Mouse (Mus musculus) lung, embryonic 16.5 days (tissue): Measurements from ENCODE around the gene Nxf1. TPM values are rescaled to one million over a fixed set of nuclear protein-coding genes. Genes with fewer than 3 reads are reported as not detected.

Source experiments
- ATAC-seq: fragments of 200-750 bp; cut with Nextera tagmentation; 2 replicates; pipeline ENCODE4 v1.8.0; 2017; ENCODE audit warnings: low read depth, mild to moderate bottlenecking, moderate library complexity
- H3K27ac ChIP-seq: fragments of 300-500 bp; sonication (generic); 2 replicates; pipeline ENCODE4 v1.5.1; 2014; ENCODE audit warnings: mild to moderate bottlenecking, control low read depth, low read length
- H3K27me3 ChIP-seq: fragments of 300-500 bp; sonication (generic); 2 replicates; pipeline ENCODE4 v1.6.1; 2014; ENCODE audit warnings: low read depth, low read length, mixed read lengths; ENCODE audit not compliant: control insufficient read depth, insufficient read depth
- H3K36me3 ChIP-seq: fragments of 300-500 bp; sonication (generic); 2 replicates; pipeline ENCODE4 v1.6.1; 2014; ENCODE audit warnings: low read length; ENCODE audit not compliant: control insufficient read depth, insufficient read depth
- H3K4me1 ChIP-seq: fragments of 300-500 bp; sonication (generic); replicated peaks from 2 replicates; pipeline ENCODE4 v1.6.1; 2014; ENCODE audit warnings: low read length, mixed read lengths; ENCODE audit not compliant: control insufficient read depth, insufficient read depth
- H3K4me2 ChIP-seq: fragments of 300-500 bp; sonication (generic); 2 replicates; pipeline ENCODE4 v1.6.1; 2014; ENCODE audit warnings: low read depth, low read length, control low read depth
- H3K4me3 ChIP-seq: fragments of 300-500 bp; sonication (generic); 2 replicates; pipeline ENCODE4 v1.5.1; 2014; ENCODE audit warnings: mild to moderate bottlenecking, low read length, control low read depth
- H3K9ac ChIP-seq: fragments of 300-500 bp; sonication (generic); 2 replicates; pipeline ENCODE4 v1.6.1; 2014; ENCODE audit warnings: low read length, control low read depth
- H3K9me3 ChIP-seq: fragments of 300-500 bp; sonication (generic); 2 replicates; pipeline ENCODE4 v1.6.1; 2016; ENCODE audit warnings: low read length; ENCODE audit not compliant: control insufficient read depth
- WGBS: fragments of 180-500 bp; shearing (Covaris S2); extraction: QIAGEN DNeasy Blood & Tissue Kit; methylation state at CpG from one replicate; pipeline ENCODE4 v1.1.7; 2014; 5-methylcytosine and 5-hydroxymethylcytosine counted together
- polyA plus RNA-seq: library from polyadenylated mRNA; unstranded; fragments of >200 nt; fragmentation: Nextera tagmentation; extraction: Ambion mirVana; gene quantifications from 2 replicates; pipeline ENCODE4 v1.2.1, GENCODE M21; 2015

The Nxf1 gene
- polyA plus RNA-seq, 1 experiment from 2014 or later = 190 TPM

DNA sequence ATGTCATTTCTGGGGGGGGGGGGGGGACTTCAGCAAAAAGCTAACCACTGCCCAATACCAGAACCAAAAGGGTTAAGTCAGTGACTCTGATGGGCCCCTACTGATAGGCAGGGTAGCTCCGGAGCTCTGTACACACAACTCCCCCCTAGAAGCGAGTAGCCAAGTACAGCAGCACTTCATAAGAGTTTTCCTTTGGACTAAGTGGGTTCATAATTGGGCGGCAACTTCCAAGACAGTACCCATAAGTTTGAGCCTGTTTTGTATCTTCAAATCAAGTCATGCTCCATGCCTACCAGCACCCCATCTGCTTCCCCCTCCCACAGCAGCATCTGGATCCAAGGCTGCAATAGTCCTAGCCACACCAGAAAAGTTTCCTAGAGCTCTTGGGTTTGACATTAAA lies 1.2 kb upstream of the Nxf1 start:
- Histone ChIP-seq H3K27me3 (no peaks in the 10 kb centered on the region), H3K4me2 (peak overlapping the region; percentile 58), H3K27ac (no peak overlapping the region), H3K4me1 (peaks cover 18% of the 10 kb centered on the region), H3K9me3 (no peaks in the 10 kb centered on the region), H3K36me3 (peaks cover 34% of the 10 kb centered on the region), H3K9ac (peak overlapping the region; percentile 11; the same call in 1 of the 2 replicates), H3K4me3 (peak overlapping the region; percentile 63; the same call in 1 of the 2 replicates)
- WGBS = 45% methylated on average over 3 of the region's 3 CpGs
- no peak for ATAC-seq

DNA sequence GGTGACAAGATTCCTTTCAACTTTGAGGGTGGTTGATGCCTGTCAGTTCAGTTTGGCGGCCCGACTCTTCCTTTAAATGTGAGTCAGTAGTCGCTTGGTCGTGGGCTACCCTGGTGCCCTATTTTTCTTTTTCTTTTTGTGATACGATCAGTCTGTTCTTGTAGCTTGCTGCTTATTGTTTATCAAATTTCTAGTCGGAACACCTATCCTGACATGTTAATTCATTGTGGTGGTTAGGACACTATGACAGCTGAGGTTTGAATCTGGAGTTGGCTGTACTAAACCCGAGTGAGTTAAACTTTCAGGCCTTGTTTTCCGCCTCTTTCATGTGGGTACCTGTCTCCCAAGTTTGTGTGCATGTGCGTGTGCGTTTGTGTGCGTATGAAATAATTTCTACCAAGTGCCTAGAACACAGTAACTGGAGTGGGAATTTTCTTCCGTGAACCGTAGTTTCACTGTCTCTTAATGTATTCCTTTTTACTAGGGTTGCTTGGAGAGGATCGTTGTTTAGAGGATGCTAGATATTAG lies 662 bp downstream of the Nxf1 start:
- no peak for ATAC-seq
- H3K9me3 ChIP-seq = no peaks in the 10 kb centered on the region
- H3K4me2 ChIP-seq = peak overlapping the region; percentile 69
- 3% methylated on average over 14 of the region's 14 CpGs for WGBS
- peak overlapping the region; percentile 86 for H3K27ac ChIP-seq
- H3K9ac ChIP-seq = peak overlapping the region; percentile 83
- H3K4me3 ChIP-seq = peak overlapping the region; percentile 63
- H3K36me3 ChIP-seq = peaks cover 18% of the 10 kb centered on the region
- H3K4me1 ChIP-seq = peaks cover 18% of the 10 kb centered on the region
- no peaks in the 10 kb centered on the region for H3K27me3 ChIP-seq

DNA sequence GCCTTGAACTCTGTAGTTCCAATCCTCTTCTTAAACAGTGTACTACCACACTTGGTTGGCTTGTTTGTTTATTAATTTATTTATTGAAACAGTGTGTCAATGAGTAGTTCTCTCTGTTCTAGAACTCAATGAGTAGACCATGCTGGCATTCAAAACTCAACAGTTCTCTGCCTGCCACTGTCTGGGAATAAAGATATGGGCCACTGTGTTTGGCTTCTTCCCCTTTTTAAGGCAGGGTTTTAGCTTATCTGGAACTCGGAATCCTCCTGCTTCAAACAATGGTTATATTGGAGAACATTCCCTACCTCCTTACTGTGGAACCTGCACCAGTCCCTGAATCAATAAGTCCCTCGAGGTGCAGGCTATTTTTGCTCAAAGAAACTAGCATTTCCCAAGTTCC lies 2.0 kb downstream of the Nxf1 start:
- WGBS = 83% methylated on average over 2 of the region's 2 CpGs
- H3K4me2 ChIP-seq = no peak overlapping the region
- H3K9ac ChIP-seq = no peak overlapping the region
- H3K4me3 ChIP-seq = no peak overlapping the region
- no peaks in the 10 kb centered on the region for H3K9me3 ChIP-seq
- H3K36me3 ChIP-seq = peaks cover 19% of the 10 kb centered on the region
- H3K4me1 ChIP-seq = peaks cover 18% of the 10 kb centered on the region
- H3K27ac ChIP-seq = no peak overlapping the region
- ATAC-seq = no peak
- H3K27me3 ChIP-seq = no peaks in the 10 kb centered on the region

DNA sequence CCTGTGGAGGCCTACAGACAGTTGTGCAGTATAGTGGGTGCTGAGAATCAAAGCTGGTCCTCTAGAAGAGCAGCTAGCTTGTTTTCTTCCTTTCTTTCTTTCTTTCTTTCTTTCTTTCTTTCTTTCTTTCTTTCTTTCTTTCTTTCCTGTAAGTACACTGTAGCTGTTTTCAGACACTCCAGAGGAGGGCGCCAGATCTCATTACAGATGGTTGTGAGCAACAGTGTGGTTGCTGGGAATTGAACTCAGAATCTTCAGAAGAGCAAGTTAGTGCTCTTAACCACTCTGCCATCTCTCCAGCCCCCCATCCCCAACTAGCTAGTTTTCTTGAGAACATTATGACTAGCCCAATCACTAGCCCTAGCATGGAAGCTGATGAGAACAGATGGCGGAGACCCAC lies 3.9 kb downstream of the Nxf1 start:
- H3K4me3 ChIP-seq = no peak overlapping the region
- no peak overlapping the region for H3K4me2 ChIP-seq
- H3K9me3 ChIP-seq = no peaks in the 10 kb centered on the region
- no peaks in the 10 kb centered on the region for H3K27me3 ChIP-seq
- ATAC-seq = no peak
- H3K36me3 ChIP-seq = peaks cover 26% of the 10 kb centered on the region
- 98% methylated on average over 2 of the region's 2 CpGs for WGBS
- peaks cover 13% of the 10 kb centered on the region for H3K4me1 ChIP-seq
- no peak overlapping the region for H3K27ac ChIP-seq
- no peak overlapping the region for H3K9ac ChIP-seq

DNA sequence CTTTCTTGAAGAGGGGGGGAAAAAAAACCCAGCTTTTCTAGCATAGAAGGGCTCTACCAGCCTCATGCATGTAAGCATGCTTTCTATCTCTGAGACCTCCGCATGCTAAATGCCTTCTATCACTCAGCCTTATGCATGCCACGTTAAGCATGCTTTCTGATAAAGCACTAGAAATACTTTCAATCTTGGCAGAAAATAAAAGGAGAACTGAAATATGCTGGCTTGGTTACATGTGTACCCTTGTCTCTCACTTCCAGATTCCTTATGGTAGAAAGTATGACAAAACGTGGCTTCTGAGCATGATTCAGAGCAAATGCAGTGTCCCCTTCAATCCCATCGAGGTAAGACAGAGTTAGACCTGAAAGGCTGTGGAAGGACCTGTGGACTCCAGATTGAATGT lies 6.4 kb downstream of the Nxf1 start:
- peaks cover 4% of the 10 kb centered on the region for H3K4me1 ChIP-seq
- H3K9me3 ChIP-seq = no peaks in the 10 kb centered on the region
- no peak overlapping the region for H3K4me3 ChIP-seq
- H3K4me2 ChIP-seq = no peak overlapping the region
- WGBS = 85% methylated on average over 4 of the region's 4 CpGs
- H3K27me3 ChIP-seq = no peaks in the 10 kb centered on the region
- peaks cover 52% of the 10 kb centered on the region for H3K36me3 ChIP-seq
- ATAC-seq = no peak
- H3K9ac ChIP-seq = no peak overlapping the region
- no peak overlapping the region for H3K27ac ChIP-seq

DNA sequence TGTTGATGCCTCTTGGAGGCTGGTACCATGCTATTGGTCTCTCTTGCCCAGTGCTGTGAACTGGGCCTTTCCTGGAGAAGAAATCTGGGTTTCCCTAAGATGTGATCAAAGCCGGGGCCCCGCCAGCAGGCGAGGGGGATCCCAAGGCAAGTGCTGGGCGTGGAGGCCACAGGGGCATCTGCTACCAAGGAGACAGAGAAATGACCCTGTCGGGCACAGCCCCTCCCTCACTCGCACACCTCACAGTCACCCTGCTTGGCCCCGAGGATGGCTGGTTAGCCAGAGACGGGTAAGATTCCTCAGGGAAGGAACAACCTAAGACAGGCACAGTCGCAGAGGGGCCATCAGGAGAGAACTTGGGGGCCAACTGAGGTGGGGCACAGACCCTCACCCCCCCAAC lies 8.7 kb downstream of the Nxf1 start:
- peaks cover 4% of the 10 kb centered on the region; the same call in 1 of the 2 replicates for H3K4me1 ChIP-seq
- no peak overlapping the region for H3K4me2 ChIP-seq
- 93% methylated on average over 9 of the region's 9 CpGs for WGBS
- H3K36me3 ChIP-seq = peaks cover 68% of the 10 kb centered on the region
- H3K9me3 ChIP-seq = no peaks in the 10 kb centered on the region
- H3K27me3 ChIP-seq = no peaks in the 10 kb centered on the region
- no peak overlapping the region for H3K9ac ChIP-seq
- H3K27ac ChIP-seq = no peak overlapping the region
- H3K4me3 ChIP-seq = no peak overlapping the region
- ATAC-seq = no peak; the same call in 1 of the 2 replicates

DNA sequence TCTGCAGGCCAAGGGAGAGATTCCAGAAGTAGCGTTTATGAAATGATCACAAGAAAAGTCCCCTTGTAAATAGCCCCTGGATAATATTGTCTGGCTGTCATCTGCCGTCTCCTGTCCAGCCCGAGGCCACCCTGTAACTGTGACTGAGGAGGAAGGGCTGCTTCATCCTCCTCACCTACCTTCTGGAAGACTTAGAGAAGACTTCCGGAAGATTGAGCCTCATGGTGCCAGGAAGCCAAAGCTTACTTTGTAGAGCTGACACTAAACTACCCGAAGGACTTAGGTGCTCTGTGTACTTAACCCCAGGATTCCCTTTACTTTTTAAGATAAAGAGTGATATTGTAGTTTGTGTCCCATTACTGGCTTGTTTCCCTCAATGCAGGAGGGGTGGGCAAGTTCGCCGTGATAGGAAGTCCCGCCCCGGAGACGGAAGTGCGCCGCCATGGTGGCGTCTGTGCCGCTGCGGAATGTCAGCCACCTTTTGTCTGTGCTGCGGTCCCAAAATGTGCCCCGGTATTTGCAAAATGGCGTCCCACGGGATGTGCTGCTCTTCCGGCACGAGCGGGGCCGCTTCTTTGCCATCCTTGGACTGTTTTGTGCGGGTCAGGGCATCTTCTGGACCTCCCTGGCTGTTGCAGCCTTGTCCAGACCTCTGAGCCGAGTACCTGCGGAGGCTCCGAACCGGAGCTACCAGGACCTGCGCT lies 13.8 kb downstream of the Nxf1 start, which contains the start of gene Tmem223:
Gene Tmem223, plus strand, starts transcription at position 430 of the 704 bp plus-strand sequence.
- Histone ChIP-seq H3K27me3 (no peaks in the 10 kb centered on the region), H3K4me3 (peak within 1 kb of the TSS; percentile 73), H3K36me3 (peaks cover 47% of the 10 kb centered on the region), H3K27ac (peak within 1 kb of the TSS; percentile 86), H3K4me1 (peaks cover 24% of the 10 kb centered on the region), H3K4me2 (peak within 1 kb of the TSS; percentile 55), H3K9ac (peak within 1 kb of the TSS; percentile 87), H3K9me3 (no peaks in the 10 kb centered on the region)
- WGBS = 12% methylated on average over 29 of the region's 29 CpGs
- ATAC-seq = peak; percentile 44; the same call in 1 of the 2 replicates

DNA sequence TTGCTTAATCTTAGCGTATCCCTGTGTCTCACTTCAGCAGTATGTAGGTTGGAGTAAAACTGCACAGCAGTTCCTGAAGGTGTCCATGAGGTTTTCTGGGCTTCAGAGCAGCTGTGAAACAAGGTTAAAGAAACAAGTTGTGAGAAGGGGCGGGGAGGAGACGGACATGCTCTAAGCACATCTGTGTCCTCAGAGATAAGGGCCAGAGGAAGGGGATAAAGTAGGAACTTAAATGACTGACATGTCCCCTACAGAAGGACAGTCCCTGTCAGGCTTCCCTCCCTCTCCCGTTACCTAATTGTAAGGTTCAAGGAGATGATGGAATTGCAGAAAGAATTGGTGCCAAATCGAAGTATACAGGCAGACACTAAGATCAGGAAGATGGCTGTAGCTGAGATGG lies 16.1 kb downstream of the Nxf1 start:
- Histone ChIP-seq H3K4me3 (peak overlapping the region; percentile 81), H3K27ac (no peak overlapping the region), H3K36me3 (peaks cover 24% of the 10 kb centered on the region), H3K9me3 (no peaks in the 10 kb centered on the region), H3K4me1 (peaks cover 26% of the 10 kb centered on the region), H3K9ac (peak overlapping the region; percentile 81), H3K4me2 (peak overlapping the region; percentile 90), H3K27me3 (no peaks in the 10 kb centered on the region)
- WGBS = 69% methylated on average over 5 of the region's 5 CpGs
- no peak for ATAC-seq

DNA sequence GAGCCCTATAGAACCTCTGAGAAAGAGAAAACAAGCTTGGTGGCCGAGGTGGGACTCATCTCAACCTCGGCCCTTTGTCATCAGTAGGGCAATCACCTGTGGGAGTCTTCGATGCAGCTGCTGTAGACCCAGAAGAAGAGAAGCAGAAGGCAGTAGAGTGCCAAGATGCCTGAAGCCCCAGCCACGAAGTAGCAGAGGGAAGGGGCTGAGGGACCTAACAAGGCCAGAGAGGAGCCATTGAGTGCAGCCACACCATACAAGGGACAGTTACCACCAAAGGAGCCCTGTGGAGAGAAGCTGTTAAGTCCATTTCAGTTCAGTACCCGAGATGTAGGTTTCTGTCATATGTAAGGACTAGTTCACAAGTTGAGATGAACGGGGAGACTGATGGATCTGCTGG lies 16.5 kb downstream of the Nxf1 start:
- Histone ChIP-seq H3K9ac (peak overlapping the region; percentile 81), H3K4me1 (peaks cover 26% of the 10 kb centered on the region), H3K27me3 (no peaks in the 10 kb centered on the region), H3K36me3 (peaks cover 20% of the 10 kb centered on the region), H3K27ac (peak overlapping the region; percentile 29; the same call in 1 of the 2 replicates), H3K4me2 (peak overlapping the region; percentile 90), H3K4me3 (peak overlapping the region; percentile 81), H3K9me3 (no peaks in the 10 kb centered on the region)
- no peak for ATAC-seq
- 44% methylated on average over 6 of the region's 6 CpGs for WGBS
